Mouse (Mus musculus) mammary gland, adult 2 months (tissue): ENCODE data around the gene Vmn2r37. TPM values are rescaled to one million over a fixed set of nuclear protein-coding genes. Genes with fewer than 3 reads are reported as not detected.

Experiments
- polyA plus RNA-seq: library from polyadenylated mRNA; depleted of rRNA; stranded (reverse); fragments of >200 nt; gene quantifications from 2 replicates; pipeline ENCODE4 v1.2.3, GENCODE M21; 2012; ENCODE audit warnings: low replicate concordance; rRNA removed

The Vmn2r37 gene
- not detected in 2 replicates for polyA plus RNA-seq

GRCm38 (mm10) chr7:9223553-9223952 lies at the start of gene Vmn2r37:
Gene Vmn2r37, minus strand, starts transcription at chr7:9223653.

Other genes starting within 250 kb of the Vmn2r37 start
- not detected in 2 replicates for gene Vmn2r39, start 192.9 kb downstream of the Vmn2r37 start, polyA plus RNA-seq
- not detected in 2 replicates for gene Vmn2r38, start 125.8 kb downstream of the Vmn2r37 start, polyA plus RNA-seq